Mouse (Mus musculus) thymus, postnatal 0 days (tissue): ENCODE data around the gene Gm20604. TPM values are rescaled to one million over a fixed set of nuclear protein-coding genes. Genes with fewer than 3 reads are reported as not detected.
A peak's percentile ranks its signal among the peaks of the same experiment; 100 is the strongest.

Source experiments
- DNase-seq: peaks from one replicate; pipeline ENCODE4 v3.0.0-alpha.2; 2015; ENCODE audit warnings: low spot score
- polyA plus RNA-seq: library from polyadenylated mRNA; unstranded; fragments of >200 nt; fragmentation: Nextera tagmentation; extraction: Ambion mirVana; gene quantifications from 2 replicates; pipeline ENCODE4 v1.2.1, GENCODE M21; 2015

Gene Gm20604
- polyA plus RNA-seq, 1 experiment from 2014 or later: 19.3 TPM

DNA sequence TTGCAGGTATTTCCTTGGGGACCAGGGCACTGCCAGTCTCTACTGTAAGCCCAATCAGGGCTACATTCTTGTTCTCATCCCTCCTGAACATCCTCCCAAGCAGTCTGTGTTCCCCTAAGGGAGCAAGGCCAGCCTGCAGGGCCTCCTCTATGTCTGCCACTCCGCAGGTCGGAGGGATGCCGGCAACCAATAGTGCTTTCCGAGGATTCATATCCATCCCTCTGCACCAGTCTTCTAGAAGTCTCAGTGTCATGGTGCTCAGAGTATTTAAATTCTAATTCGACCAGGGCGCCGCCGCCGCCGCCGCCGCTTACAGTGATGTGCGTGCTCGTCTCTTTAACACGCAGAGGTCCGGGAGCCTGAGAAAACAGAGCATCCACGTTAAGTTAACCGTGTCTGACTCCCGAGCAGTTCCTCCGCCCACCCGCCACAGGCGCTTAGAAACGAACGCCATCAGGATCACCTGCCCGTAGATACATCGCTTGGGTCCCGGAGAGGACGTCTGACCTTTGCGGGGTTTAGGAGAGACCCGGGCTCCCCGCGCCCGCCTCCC, 15.4 kb downstream of the Gm20604 start:
- DNase-seq: no peak

DNA sequence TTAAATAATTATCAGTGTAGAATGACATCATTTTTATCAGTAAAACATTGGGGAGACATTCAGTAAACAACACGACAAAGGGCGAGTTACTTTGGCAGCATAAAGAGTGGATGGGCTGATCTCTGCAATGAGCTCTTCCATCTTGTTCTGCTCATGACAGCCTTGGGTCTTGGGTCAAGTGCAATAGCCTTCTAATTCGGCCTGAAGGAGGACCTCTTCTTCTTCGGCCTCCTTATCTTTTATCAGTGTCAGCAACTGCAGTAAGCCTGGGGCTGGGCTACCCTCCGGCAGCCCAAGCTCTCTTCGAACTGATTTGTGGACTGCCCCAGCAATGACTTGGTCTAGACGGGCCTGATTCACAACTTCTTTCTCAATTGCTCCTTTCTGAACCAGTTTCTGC, 16.4 kb downstream of the Gm20604 start:
- DNase-seq: no peak

DNA sequence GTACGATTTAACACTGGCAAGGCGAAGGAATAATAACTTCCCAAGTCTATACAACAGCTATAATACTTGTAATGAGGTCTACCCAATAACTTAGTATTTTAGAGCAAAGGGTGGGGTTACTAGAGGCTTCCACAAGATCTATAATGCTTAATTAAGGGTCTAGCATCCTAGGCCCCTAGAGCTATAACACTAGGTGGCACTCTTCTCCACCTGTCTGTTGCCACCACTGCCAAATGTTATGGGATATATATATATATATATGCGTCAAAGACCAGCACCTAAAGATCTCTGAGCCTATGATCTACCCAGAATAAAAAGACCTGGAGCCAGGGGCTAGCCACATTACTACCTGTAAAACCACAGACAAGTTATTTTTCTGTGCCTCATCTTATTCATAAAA, 18.2 kb downstream of the Gm20604 start:
- peak; percentile 56 for DNase-seq

DNA sequence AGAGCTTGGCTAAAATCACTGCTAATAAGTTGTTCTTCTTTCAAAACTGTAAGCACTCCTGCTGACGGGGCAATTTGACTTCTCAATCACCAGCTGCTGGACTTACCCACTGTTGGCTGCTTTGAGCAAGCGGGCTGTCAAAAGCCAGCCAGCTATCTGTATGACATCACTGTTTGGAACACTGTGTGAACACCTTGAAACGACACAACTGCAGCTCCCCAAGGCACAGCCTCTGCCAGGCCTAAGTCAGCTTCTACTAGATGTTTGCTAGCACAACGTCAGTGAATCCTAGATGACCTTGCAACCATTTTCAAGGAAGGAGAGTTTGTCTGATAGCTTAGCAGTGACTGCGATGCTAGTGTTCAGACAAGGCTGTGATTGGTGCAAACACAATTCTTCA, 19.4 kb downstream of the Gm20604 start:
- DNase-seq: no peak

DNA sequence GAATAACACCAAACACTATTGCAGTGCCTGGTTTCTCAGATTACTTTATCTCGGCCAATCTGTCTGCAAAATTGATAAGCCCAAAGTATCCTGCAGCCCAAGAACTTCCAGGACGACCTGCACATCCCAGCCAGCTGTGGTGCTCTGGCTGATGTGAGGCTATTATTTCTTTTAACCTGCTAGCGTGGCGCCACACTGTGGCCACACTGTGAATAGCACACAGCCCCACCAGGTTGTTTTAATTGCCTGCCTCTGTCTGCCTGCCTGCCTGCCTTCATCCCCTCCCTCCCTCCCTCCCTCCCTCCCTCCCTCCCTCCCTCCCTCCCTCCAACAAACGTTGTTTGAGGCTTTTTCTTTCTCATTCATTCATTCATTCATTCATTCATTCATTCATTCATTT, 25.1 kb downstream of the Gm20604 start:
- peak; percentile 79 for DNase-seq

DNA sequence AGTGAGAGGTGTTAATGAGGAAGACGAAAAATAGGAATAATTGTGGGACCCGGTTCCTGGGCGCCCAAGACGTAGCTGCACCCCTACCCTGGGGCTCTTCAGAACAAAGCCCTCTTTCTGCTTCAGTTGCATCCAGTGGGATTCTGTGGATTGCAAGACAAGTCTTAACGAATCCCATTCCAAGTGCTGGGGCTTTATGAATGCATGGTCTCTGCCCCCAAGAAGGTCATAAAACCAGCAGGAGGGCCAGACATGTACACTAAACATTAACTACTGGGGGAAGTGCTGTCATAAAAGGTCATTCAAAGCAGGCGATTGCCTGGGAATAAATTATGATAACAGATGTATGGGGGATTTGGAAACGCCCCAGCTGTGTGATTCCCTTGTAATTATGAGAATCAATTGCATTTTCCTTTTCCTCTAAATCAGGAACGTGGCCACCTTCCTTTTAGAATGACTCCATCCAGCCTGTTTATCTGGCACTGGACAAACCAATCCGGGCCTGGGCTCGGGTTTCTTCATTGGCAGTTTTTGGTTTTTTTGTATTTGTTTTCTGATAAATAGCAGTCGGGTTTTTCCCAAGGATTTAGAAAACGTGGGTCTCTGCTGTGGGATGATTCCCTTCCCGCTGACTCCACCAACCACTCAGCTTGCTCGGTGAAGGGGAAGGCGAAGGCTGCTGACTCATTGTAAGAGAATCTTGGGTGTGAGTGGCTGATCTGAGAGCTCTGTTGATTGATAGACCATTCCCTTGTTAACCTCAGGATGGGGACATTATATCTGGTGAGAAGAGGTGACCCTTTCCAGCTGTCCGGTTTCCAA, 27.5 kb downstream of the Gm20604 start:
- DNase-seq: no peak

DNA sequence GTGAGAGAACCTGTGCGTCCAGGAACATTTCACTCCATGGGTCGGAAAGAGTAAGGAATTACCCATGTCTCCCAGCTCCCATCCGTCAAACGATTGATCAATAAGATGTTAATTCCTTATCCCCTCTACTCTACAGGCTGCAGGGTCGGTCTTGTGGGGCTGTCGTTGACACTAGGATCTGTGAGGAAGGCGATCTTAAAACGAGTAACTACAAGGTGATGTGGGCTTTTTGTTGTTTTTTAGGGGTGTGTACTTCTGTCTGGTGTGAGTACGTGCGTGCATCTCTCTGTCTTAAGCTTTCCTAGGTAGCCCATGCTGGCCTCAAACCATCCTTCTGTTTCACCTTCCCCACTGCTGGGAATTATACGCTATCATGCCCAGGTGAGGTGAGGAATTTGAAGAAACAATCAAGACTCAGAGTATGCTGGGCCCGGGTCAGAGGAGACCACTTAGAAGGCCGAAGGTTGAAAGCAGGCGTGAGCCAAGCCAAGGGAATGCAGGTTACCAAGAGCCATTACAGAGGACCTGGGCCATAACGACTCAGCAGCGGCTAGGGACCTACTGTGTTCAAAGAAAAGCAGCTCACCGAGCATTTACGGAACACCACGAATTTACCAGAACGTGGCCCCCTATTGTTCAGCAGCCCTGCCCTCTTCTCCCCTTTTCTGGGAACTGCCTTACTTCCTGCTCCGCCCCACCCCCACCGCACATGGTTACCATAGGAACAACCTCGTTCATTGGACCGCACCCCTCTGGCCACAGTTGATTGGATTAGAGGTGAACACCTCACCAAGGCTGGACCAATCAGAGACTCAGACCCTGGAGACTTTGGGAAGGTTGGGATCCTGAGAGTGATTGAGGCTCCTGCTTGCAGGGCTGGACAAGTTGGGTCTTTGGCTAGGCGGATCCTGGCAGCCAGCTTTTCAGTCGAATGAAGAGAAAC, 28.3 kb downstream of the Gm20604 start:
- peak; percentile 76 for DNase-seq

DNA sequence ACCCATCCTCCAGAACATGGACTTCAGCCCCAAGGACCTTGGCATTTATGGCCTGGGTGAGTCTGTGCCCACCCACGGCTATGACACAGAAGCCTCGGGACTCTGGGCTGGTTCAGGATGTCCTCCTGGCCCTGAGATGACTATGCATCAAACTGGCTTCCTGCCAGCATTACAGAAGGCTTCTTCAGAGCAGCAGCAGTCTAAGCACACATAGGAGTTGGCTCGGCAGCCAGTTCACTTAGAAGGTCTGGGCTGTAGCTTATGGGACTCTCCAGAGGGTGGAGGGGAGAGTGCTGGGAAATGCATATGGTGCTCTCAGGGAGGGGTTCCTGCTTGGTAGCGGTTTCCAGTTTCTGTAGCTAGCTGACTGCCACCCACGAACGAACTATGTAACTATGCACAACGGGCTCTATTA, 32.7 kb downstream of the Gm20604 start:
- no peak for DNase-seq

DNA sequence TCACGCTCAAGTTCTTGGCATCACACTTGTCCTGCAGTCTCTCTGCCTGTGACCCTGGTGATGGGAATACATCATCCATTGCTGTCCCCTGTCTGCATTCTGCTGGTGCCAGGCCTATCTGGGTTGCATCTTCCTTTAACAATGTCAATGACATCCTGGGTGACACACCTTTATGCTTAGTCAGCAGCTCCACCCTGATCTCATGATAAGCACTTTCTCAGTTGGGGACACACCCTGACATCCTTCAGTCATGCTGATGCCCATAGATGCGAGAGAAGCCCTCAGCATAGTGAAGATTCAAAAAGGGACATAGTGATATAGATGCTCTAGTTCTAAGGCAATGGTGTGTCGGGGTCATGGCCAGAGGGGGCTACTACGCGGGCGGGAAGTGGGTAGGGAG, 33.3 kb downstream of the Gm20604 start:
- DNase-seq: no peak

DNA sequence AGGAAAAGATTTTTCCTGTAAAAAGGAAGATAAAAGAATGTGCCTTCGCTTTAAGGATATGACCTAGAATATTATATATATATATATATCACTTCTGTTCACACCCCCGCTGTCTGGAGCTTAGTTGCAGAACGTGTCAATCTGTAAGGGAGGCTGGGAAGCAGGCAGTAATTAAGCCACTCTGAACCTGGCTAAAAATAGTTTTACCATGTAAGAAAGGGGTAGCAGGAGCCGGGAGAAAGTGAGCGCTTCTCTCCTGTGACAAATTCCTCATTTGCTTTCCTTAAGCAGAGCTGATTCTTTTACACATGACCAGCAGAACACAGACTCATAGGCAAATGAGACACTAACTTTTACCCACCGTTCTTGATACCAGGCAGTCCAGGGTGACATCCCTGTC, 34.6 kb downstream of the Gm20604 start:
- no peak for DNase-seq

DNA sequence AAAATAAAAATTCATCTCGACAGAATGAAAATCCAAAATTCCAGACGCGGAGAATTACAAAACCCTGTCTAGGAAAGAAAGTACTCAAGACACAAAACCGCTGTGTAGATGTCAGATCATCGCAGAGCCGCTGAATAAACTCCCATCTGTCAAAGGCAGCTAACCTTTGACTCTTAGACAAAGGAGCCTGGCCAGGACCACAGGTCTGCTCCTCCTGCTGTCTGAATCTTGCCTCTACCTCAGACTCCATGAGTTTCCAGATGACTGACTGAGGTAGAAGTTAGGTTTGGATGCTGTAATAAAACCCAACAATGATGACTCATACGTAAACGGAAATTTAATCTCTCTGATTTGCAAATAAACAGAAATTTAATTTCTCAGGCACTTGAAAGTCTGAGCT, 35.5 kb downstream of the Gm20604 start:
- DNase-seq: no peak

DNA sequence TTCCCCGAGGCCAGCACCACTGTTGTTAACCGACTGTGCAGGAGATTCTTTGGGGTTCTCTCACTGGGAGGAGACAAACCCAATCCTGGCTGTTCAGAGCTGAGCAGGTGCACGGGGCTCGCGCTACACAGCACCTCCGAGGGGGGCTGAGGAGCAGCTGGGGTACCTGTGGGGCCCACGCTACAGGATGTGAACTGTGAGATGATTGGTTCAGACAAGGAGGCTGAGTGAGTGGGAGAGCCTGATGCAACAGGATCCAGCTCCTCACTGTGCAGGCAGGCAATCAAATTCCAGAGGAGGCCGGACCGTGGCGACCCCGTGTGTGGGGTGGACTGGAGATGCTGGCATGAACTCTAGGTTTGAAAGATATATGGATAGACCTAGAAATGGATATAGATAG, 36.0 kb downstream of the Gm20604 start:
- DNase-seq: peak; percentile 80

DNA sequence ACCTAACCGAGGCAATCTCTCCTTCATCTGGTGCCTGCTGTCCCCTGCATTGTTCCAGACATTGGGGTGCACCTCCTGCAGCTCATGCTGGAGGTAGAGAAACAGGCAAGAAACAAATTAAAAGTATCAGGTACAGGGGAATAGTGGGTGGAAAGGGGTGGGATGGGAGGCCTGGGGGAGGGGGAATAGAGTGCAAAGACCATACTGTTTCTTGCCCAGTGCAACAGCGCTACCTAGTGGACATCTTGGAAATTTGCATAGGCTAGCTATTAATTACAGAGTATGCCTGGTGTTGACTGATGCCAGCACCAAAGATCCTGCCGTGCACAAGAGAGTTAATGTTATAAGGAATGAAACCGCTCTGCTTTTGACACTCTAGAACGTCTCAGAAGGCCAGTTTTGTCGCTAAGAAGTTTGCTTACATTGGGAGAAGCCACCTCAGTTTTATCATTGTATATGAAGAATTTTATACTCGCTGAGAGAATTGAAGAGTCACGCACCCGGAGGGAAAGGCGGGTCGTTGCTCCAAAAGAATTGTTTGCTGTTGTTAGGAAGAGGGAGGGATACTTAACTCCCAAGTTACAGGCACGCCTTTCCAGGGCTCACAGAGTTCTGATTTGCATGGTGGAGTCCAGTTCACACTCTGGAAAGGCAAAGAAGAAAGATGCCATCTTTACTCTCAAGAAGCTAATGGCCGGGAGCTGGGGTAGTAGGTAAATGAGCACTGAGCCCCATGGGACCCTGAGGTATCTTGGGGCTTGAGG, 38.7 kb downstream of the Gm20604 start:
- DNase-seq: peak; percentile 71

DNA sequence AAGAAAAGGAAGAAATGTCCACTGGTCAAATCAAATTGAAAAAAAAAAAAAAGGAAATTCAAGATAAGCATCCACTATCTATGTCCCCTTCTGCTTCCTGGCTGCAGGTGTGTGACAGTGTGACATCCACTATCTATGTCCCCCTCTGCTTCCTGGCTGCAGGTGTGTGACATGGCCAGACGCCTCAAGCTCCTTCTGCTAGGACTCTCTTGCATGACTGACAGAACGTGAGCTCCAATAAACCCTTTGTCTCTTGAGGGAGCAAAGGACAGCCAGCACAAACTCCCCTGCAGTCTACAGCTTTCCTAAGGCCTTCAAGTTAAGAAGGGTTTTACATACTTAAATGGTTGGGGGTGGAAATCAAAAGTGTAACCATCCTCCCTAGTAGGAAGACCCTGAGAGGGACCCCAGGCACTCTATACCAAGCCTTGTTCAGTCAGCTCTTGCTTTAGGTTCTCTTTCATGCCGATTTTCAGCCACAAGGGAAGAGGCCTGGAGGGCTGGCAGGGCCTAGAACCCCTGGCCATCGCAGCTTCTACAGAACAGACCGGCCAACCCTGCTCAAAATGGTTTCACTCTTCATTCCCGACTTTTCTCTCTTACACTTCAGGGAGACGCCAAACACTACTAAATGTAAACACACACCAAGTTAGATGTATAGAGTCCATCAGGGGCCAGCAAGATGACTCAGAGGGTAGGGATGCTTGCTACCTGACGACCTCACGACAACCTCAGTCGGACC, 43.6 kb downstream of the Gm20604 start:
- DNase-seq: no peak

DNA sequence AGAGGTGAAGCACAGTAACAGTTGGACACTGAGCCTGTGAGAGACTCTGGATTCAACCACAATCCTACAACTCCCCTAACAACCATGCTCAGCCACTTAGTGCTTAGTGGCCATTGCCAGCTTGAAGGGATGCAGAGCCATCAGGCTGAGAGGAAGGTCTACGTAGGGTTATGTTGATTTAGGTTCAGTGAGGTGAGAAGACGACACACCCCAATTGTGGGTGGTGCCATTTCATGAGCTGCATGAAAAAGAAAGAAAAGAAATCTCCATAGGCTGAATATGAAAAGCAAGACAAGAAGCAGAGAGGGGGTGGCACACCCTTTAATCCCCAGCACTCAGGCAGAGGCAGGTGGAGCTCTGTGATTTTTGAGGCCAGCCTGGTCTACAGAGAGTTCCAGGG, 44.4 kb downstream of the Gm20604 start:
- no peak for DNase-seq

DNA sequence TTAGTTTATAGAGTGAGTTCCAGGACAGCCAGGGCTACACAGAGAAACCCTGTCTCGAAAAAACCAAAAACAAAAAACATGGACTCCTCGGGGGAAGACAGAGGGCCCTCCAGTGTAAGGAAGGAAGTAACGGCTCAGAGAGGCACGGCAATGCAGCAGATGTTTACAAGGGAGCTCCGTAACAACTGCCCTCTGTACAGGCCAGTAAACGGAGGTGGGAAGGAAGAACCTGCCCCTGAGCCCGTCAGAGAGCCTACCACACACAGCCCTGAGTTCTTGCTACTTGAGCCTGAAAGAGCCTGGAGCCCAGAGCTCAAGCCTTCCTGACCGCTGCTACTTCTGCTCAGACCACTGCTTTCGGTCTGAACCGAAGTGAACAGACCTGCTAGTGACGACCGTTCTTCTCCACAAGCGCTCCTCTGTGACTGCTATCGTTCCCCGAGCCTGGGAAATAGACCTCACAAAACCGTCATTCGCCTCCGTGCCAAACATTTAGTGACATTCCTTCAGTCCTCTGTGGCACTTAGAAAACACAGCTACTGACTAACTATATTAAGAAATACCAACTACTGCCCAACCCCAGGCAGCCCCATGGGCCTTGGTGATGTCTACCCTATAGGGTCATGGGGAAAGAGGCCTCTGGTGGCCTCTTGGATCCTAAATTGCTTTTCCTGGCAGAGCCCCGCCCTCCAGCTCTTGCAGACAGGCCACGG, 45.2 kb downstream of the Gm20604 start:
- DNase-seq: no peak

DNA sequence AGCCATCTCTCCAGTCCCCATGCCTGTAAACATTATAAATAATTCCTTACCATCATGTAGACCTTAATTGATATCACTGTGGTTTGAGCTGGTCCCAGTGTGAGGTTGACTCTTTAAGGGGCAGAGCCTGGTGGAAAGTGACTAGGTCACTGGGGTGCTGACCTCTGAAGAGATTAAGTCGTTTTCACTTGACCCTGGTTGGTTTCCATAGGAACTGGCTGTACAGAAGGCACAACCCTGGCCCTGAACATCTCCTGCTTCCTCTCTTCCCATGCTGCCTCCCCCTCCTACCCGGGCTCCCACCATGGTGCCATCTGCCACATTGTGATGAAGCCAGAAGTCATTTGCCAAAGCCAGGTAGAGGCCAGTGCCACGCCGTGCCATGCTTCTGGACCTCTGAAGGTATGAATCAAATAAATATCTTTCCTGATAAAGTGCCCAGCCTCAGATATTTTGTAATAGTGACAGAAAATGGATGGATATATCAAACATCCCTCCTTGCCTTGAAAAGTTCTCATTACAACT, 47.6 kb downstream of the Gm20604 start:
- DNase-seq: no peak

DNA sequence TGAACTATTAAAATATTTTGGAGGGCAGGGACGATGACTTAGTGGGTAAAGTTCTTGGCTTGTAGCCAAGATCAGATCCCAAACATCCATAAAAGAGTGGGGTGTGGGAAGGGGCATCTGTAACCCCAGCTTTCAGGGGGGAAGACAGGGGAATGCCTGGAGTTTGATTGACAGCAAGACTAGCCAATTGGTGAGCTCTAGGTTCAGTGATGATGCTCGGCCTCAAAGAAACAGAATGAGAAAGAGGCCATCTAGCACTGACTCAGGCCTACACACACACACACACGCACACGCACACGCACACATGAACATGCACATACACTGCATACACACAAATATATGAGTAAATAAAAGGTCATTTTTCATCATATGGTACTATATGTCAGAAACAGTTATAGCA, 48.6 kb downstream of the Gm20604 start:
- DNase-seq: no peak

DNA sequence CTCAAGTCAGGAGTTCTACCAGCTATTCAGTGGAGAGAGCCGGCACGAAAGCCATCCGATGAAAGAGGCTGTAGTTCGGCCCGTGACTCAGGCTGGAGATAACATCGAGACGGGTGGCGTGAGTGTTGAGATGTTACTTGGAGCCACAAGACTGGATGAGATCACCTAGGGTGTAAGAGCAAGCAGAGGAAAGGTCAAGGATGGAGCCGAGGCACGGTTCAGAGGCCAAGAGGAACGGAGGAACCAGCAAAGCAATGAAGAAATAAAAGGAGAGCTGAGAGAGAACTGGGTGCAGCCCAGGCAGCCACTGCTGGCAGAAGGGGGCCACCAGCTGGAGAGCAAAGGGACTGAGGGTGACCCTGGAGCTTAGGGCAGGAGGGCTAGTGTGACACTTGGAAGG, 50.3 kb downstream of the Gm20604 start:
- no peak for DNase-seq
